Comparison of ENCODE assay signal across 35 mouse cellular contexts in the genomic region with DNA sequence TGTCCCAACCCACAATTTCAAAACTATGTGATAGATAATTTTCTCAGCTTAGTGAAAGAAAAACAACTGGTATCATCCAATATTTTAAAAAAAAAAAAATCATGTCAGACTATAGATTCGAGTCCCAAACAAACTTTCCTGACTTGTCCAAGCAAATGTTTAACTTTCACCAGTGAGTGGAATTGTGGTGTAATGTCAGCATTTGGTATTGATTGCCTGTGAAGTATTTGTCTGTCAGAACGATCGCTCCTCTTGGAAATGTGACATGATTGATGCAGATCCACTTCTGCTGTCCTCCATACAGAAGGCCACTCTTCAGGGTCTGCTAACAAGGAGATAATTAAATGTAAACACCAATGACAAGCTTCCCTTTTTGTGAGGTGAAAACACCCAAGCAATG.
"Had no signal": no experiment of that assay in that cellular context is flagged by ENCODE, and none has a peak within 500 bp of the region (broad histone marks: within the 10 kb centered on the region; RNA-seq: fewer than 3 reads in every experiment).

No protein-coding gene starts in this region.

- H3K27me3 ChIP-seq: heart, embryonic 12.5 days; heart, embryonic 13.5 days; heart, embryonic 15.5 days; hindbrain, embryonic 12.5 days; hindbrain, embryonic 13.5 days; hindbrain, embryonic 15.5 days; intestine, embryonic 15.5 days; kidney, embryonic 15.5 days had no signal

- H3K4me2 ChIP-seq: heart, embryonic 11.5 days; heart, embryonic 12.5 days; heart, embryonic 13.5 days; heart, embryonic 15.5 days; hindbrain, embryonic 12.5 days; hindbrain, embryonic 13.5 days; hindbrain, embryonic 14.5 days; hindbrain, embryonic 15.5 days; intestine, embryonic 15.5 days; kidney, embryonic 15.5 days had no signal

- H3K4me1 ChIP-seq: heart, embryonic 10.5 days; heart, embryonic 12.5 days; heart, embryonic 13.5 days; heart, embryonic 15.5 days; hindbrain, embryonic 10.5 days; hindbrain, embryonic 12.5 days; intestine, embryonic 15.5 days; kidney, embryonic 15.5 days had no signal

- H3K36me3 ChIP-seq: heart, embryonic 10.5 days; heart, embryonic 12.5 days; heart, embryonic 13.5 days; heart, embryonic 15.5 days; hindbrain, embryonic 10.5 days; hindbrain, embryonic 12.5 days; hindbrain, embryonic 13.5 days; hindbrain, embryonic 15.5 days; intestine, embryonic 15.5 days; kidney, embryonic 15.5 days had no signal

- H3K4me3 ChIP-seq: heart, adult 2 months; heart, embryonic 10.5 days; heart, embryonic 12.5 days; heart, embryonic 13.5 days; heart, embryonic 15.5 days; hindbrain, embryonic 10.5 days; hindbrain, embryonic 12.5 days; hindbrain, embryonic 13.5 days; hindbrain, embryonic 15.5 days; intestine, embryonic 15.5 days; kidney, embryonic 15.5 days; layer of hippocampus, adult 2 months had no signal

- ATAC-seq: hindbrain, embryonic 16.5 days; hindbrain, postnatal 0 days; inflammation-experienced regulatory T-cells, adult 6 months; intestine, embryonic 15.5 days; intestine, embryonic 16.5 days; intestine, postnatal 0 days had no signal

- H3K27ac ChIP-seq: heart, adult 2 months; heart, embryonic 10.5 days; heart, embryonic 13.5 days; heart, embryonic 15.5 days; hindbrain, embryonic 10.5 days; hindbrain, embryonic 12.5 days; hindbrain, embryonic 13.5 days; hindbrain, embryonic 14.5 days; hindbrain, embryonic 15.5 days; hindbrain, postnatal 0 days; intestine, embryonic 15.5 days; kidney, embryonic 15.5 days; kidney, postnatal 0 days; layer of hippocampus, adult 2 months had no signal

- DNase-seq: heart, adult 2 months; heart, postnatal 10 days; heart, postnatal 14 days; heart, postnatal 36 days; heart, postnatal 4 days; kidney, adult 11 months; kidney, adult 18-20 months; kidney, adult 2 months; kidney, adult 8-10 months; kidney, adult 9 months; kidney, postnatal 10 days; kidney, postnatal 14 days; kidney, postnatal 25 days; kidney, postnatal 36 days; kidney, postnatal 4 days; layer of hippocampus, adult 9-11 months had no signal

- H3K9ac ChIP-seq: heart, embryonic 12.5 days; heart, embryonic 13.5 days; heart, embryonic 15.5 days; hindbrain, embryonic 12.5 days; hindbrain, embryonic 13.5 days; hindbrain, embryonic 14.5 days; hindbrain, embryonic 15.5 days; intestine, embryonic 15.5 days; kidney, embryonic 15.5 days had no signal

- H3K9me3 ChIP-seq: heart, embryonic 10.5 days; heart, embryonic 12.5 days; heart, embryonic 13.5 days; heart, embryonic 15.5 days; hindbrain, embryonic 10.5 days; hindbrain, embryonic 12.5 days; hindbrain, embryonic 13.5 days; hindbrain, embryonic 15.5 days; intestine, embryonic 15.5 days; kidney, embryonic 15.5 days had no signal
